Mouse (Mus musculus): ENCODE results near the gene Saysd1.

The Saysd1 gene

DNA sequence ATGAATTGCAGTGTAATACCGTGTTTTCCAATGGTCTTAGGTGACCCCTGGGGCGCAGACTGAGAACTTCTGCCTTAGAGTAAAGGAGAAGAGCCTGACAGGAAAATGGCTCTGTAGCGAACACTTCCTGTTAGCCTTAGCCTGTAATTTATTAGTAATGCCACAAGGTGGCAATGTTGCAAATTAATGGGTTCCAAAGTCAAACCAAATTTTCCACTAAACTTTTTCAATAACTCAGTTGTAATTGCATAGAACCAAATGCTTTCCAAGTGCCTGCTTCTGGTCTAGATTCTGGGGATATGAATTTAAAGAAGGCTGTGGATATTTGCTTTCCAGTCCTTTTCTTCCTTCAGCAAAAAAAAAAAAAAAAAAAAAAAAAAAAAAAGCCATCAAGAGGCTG, 26.1 kb downstream of the Saysd1 start:
- in situ Hi-C loops (cut with MseI, MboI): loop anchor here (5.0 kb wide), 1 partner anchor 150 kb away; no protein-coding TSS in a partner anchor

DNA sequence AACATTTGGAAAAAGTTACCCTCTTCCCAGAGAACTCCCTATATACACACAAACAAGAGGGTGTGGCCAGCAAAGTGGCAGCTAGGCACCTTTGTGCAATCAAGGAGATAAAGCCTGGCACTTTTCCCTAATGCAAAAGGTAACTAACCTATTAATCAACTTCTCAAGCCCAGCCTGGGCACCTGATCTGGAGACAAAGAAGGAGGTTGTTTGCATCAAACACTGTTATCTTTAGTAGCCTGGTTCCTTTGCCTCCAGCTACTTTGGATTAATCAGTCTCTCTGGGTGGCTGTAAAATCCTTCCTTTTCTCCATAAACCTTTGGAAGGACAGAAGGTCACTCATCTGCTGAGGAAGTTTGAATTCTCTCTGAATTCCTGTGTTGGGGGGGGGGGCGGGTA, 27.4 kb downstream of the Saysd1 start:
- in situ Hi-C loops (cut with MseI, MboI): loop anchor here (5.0 kb wide), 1 partner anchor 151 kb away; no protein-coding TSS in a partner anchor

DNA sequence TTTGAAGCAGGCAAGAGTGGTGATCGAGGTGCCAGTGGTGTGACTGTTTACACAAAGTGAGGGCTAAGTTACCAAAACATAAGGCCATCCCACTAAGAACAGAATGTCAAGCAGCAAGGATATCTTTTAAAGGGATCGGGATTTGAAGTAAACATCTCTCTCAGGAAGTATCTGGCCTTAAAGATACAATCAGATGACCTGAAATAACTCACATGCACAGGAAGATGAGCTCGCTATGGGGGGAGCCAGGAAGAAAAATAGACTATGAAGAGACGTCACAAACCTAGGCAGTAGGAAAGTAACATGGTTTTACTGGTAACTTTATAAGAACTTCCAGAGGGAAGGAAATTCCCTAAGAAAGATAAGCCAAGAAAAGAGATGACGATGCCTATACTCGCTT, 32.1 kb downstream of the Saysd1 start:
- in situ Hi-C loops (cut with MseI, MboI): no loop called here

DNA sequence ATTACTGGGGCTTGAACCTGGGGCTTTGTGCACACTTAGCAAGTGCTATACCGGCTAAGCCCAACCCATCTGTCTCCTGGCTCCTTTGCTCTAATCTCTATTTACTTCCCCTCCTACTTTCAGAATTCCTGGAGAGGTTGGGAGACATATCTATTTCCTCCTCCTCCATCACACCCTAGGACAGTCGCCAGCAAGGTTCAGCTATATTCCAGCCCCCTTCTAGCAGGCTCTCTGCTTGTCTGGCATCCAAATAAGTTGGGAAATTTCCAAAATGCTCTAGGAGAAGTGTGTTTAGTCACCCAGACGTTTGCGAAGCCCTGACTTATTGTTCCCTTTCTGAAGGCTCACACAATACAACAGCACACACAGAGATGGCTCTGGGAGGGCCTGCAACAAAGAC, 35.1 kb downstream of the Saysd1 start:
- in situ Hi-C loops (cut with MseI, MboI): no loop called here

DNA sequence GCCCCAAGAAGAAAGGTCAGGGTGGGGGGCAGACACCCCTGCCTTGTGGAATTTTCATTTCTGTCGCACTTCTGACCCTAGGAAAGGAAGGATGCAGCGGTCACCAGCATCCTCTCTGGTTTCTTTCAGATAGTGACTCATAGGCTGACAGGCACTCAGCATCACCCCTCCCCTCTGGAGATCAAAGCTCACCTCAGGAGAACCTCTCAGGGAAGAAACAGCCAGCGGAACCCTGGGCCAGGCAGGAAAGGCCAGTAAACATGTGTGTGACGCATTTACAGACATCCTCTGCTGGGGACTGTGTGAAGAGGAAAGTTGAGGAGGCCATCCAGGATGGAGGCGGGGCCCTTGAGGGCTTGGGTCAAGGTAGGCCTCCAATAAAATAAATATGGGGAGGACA, 40.3 kb downstream of the Saysd1 start:
- in situ Hi-C loops (cut with MseI, MboI): no loop called here

DNA sequence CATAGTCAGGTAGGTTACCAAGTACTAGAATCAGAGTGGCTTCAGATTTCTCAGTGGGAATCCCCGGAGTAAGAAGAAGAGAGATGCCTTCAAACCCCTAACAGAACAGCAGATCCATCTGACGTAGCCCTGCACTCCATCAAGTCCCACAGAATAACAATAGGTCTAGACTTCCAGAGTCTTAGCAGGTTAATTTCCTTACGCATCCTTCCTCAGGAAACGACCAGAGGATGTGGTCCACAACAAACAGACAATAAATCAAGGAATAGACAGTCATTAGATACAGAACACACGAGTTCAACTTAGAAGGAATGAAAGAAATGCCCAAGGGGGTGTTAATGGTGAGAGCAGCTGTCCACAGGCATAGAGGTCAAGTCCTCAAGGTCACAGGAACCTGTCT, 43.4 kb downstream of the Saysd1 start:
- in situ Hi-C loops (cut with MseI, MboI): no loop called here

DNA sequence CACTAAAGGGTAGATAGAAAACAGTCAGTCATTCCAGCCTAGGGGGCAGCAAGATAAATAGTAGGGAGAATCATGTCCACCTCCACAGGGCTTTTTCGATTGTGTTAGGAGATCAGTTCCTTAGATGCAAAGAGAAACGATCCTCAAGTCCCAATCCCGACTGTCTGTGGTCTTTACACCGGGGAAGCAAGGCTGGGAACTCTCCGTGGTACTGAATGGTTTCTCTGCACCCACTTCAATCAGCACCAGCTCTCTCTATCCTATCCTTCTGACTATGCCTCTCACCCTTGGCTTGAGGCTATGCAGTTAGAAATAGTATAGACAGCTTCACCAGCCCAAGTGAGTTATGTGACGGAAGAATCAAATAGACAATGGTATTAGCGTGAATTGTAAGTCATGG, 44.8 kb downstream of the Saysd1 start:
- in situ Hi-C loops (cut with MseI, MboI): no loop called here

DNA sequence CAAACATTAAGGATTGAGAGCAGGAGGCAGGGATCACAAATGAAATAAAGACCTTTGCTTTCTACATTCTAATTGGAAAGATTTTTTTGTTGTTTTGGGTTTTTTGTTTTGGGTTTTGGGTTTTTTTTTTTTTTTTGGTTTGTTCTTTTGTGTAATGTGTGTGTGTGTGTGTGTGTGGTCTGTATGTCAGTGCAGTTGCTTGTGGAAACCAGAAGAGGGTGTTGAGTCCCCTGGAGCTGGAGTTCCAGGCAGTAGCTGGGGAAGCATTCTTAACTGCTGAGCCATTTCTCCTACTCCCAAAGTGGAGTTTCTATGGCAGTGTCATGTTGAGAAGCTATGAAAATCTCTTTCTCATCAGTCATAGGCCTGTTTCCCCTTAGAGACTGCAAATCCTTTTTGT, 54.0 kb downstream of the Saysd1 start:
- in situ Hi-C loops (cut with MseI, MboI): no loop called here

DNA sequence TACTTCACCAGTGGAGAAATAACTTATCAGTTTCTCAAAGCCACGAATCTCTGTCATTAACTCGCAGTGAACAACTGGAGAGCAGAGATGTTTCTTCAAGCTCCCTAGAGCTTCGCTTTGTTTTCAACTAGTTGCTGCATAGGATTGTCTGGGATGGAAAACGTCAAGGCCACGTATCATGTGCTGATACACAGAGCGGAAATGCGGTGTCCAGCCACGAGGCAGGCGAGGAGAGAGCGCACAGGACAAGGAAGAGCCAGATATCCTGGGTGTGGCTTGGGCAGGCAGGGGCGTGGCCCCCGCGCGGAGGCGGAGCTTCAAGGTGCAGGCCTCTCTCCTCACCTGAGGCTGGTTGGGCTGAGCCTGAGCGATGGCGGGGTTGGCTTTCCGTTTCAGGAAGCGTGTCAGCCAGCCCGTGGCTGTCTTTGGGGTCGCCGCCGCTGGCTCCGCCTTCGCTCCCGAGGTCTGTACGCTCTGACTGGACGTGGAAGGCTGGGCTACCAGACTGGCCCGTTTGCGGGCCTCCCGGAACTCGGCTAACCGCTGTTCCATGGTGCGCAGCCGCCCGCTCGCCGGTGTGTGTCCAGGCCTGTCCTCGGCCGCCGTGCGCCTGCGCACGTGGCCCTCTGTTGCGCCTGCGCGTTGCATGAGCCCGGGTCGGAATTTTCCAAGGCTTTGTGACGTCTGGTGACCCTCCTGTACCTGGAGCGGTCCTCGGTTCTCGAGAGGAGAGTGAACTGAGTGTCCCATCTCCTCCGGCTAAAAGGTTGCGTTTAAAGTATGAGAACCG, 55.6 kb downstream of the Saysd1 start:
- in situ Hi-C loops (cut with MseI, MboI): no loop called here

DNA sequence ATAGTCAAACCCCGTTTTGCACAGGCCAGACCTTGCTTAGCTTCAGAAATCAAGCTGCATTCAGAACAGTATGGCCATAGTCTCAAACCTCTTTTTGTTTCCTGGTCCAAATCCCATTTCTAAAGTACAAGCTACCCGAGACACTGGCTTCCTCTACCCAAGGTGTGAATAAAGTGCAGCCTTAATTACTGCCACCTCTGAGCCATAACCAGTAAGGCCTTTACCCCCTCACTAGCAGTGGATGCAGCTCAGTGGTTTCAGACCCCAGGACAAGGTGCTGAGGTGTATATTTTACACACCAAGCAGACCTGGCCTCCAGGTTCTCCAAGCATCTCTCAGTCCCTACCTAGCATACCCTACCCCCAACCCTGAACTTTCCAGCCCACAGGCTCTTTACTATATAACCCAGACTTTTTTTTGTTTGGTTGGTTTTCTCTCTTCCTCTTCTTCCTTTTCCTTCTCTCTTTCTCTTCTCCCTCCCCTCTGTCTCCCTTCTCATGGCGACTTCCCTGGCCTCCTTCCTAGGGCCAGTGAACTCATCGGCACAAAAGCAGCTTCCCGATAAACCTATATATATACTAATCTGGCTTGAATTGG, 56.3 kb downstream of the Saysd1 start:
- in situ Hi-C loops (cut with MseI, MboI): no loop called here

DNA sequence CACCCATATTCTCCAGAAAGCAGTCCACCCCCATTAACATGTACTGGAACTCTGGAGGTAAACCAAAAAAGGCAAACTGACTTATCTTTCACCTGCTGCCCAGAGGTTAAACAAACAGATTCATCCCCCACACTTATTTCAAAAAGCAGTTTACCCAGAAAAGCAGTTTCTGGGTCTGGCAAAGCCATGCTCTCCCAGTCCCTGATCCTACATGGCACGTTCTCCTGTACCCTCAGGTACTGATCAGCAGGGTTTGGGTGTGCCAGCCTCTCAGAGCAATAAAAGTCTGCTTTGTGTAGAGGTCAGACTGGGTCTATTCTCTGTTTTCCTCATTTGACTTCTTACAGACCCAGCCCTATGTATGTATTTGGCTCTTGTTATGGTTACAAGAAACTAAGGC, 57.2 kb downstream of the Saysd1 start:
- in situ Hi-C loops (cut with MseI, MboI): no loop called here

DNA sequence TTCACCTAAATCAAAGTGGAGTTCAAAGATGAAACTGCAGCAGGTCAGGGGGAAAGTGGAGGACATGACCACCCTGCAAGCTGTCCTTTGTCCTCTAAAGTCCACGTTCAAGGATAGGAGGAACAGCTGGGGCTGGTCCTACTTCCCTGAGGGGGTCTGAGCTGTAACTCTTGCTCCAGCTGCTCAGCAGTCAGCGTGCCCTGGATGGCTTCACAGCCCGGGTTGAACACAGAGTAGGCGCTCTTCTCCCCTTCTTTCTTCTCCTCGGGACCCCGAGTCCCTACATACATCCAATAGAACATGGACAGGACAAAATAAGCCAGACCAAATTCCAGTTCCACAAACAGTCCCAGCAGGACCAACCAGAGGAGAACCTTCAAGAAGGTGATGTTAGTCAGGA, 61.2 kb downstream of the Saysd1 start:
- in situ Hi-C loops (cut with MseI, MboI): no loop called here

DNA sequence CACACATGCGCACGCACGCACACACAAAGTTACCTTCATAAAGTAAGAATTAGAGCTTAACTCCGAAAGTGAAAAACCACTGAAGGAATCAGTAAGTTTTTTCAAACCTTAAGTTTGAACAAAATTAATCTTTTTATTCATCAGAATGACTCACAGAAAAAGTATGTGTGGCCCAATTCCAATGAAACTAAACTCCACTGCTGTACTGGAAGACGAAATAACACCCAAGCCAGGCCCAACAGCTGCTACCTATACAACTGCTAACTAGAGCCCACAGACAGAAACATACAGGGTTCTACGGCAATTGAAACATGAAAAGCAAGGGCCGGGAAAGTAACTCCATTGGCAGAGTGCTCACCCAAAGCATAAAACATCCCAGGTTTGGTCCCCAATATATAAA, 62.8 kb downstream of the Saysd1 start:
- in situ Hi-C loops (cut with MseI, MboI): no loop called here

DNA sequence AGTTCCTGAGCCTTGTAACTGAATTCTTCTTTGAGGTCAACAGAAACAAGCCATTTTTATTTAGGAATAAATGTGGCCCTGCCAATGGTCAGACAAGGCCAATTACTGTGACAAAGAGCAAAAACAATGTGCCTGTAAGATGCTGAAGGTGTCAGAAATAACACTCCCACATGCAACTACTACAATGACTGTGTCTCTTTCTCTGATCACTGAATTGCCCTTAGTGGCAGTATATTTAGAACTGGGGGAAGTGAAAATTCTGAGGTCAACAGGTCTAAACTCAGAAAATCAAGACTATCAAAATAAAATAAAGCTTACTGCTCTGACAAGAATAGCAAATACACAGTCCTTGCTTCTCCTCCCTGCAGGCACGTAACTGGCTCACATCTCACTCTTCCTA, 63.6 kb downstream of the Saysd1 start:
- in situ Hi-C loops (cut with MseI, MboI): loop anchor here in 1 of 2 experiments (25.0 kb wide), 2 partner anchors 112 to 362 kb away; no protein-coding TSS in a partner anchor

DNA sequence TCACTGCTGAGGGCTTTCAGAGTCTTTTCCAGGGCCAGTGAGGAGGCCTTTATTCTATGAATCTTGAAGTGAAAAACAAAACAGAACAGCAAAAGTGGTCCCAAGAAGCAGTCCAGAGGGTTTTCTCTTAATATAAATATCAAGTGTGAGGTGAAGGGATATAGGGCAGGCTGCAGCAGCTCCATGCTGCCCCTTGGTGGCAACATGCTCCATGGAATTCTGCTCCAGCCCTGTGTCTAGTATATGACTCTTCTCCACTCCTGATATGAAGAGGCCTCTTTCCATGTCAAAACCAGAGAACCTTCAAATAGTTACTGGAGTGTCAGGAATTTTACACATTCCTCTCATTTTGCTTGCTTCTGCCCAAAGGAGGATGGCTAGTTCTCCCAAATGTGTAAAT, 67.7 kb downstream of the Saysd1 start:
- in situ Hi-C loops (cut with MseI, MboI): loop anchor here in 1 of 2 experiments (25.0 kb wide), 2 partner anchors 108 to 358 kb away; no protein-coding TSS in a partner anchor

DNA sequence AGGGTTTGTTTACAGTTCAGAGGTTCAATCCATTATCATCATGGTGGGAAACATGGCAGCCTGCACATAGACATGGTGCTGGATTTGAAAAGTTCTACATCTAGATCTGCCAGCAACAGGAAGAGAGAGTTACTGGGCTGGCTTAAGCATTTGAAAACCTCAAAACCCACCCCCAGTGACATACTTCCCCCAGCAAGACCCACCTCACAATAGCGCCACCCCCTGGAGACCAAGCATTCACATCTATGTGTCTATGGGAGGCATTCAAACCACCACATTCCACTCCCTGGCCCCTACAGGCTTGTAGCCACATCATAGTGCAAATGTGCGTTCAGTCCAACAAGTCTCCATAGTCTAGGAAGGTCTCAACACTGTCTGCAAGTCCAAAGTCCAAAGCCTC, 70.0 kb downstream of the Saysd1 start:
- in situ Hi-C loops (cut with MseI, MboI): loop anchor here (5.0 to 25.0 kb wide), 6 partner anchors 91 to 364 kb away; partner anchors contain the start of gene Gng2 (in 1 of the 2)

DNA sequence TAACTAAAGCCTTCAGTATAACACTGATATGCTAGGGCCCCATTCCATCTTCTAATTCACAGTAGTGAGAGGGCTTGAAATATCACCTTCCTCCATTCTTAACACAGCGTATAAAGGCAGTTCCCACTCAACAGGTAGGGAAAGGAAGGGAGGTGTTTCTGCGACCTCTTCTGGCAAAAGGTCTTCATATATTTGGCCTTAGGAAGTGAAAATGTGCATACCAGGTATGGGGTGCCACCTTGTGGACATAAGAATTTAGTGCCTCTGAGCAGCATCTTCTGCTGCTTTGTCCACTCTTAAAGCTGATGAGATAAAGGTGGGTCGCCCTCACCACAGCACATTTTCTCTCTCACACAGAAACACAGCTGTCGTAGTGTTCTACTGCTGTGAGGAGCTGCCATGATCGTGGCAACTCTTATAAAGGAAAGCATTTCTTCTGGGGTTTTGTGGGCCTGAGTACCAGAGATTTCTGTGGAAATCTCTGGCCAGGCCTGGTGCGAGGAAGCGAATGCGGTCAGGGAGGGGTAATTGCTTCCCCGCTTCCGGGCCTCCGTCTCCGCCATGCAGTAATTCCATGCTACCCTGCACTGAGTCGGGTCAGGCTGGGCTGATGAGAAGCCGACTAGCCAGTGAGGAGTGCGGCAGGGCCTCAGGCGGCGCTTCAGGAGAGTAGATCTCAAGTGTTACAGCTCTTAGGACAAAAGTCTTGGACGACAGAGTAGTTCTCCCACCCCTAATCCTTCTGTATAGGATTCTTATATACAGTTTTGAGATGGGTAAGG, 70.8 kb downstream of the Saysd1 start:
- in situ Hi-C loops (cut with MseI, MboI): loop anchor here (5.0 to 25.0 kb wide), 6 partner anchors 90 to 363 kb away; partner anchors contain the start of gene Gng2 (in 1 of the 2)

DNA sequence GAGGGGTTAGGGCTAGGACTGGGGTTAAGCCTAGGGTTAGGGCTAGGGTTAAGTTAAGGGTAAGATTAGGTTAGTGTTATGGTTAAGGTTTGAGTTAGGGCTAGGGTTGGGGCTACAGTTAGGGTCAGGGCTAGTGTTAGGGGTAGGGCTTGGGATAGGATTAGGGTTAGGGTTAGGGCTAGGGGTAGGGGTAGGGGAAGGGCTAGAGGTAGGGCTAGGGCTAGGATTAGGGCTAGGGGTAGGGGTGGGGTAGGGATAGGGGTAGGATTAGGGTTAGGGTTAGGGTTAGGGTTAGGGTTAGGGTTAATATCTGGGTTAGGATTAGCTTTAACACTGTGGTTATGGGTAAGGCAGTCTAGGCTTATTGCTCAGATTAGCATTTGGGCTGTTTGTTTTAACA, 73.6 kb downstream of the Saysd1 start:
- in situ Hi-C loops (cut with MseI, MboI): loop anchor here (5.0 to 25.0 kb wide), 6 partner anchors 87 to 360 kb away; partner anchors contain the start of gene Gng2 (in 1 of the 2)

DNA sequence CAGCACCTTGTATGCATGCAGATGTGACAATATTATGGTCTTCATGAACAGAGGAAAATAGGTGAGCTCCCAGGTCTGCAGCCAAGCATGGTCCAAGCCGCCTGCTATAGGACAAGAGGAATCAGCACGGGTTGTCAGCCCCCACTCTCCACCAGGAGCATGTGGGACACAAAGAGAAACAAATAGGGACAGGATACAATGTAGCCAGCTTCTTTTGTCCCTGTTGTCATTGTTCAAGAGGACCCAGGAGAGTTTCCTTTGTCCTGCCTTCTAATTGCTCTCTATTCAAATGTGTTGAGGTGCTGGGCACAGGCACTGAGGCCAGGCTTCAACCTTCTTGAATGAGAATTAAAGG, 89.9 kb downstream of the Saysd1 start:
- in situ Hi-C loops (cut with MseI, MboI): no loop called here

DNA sequence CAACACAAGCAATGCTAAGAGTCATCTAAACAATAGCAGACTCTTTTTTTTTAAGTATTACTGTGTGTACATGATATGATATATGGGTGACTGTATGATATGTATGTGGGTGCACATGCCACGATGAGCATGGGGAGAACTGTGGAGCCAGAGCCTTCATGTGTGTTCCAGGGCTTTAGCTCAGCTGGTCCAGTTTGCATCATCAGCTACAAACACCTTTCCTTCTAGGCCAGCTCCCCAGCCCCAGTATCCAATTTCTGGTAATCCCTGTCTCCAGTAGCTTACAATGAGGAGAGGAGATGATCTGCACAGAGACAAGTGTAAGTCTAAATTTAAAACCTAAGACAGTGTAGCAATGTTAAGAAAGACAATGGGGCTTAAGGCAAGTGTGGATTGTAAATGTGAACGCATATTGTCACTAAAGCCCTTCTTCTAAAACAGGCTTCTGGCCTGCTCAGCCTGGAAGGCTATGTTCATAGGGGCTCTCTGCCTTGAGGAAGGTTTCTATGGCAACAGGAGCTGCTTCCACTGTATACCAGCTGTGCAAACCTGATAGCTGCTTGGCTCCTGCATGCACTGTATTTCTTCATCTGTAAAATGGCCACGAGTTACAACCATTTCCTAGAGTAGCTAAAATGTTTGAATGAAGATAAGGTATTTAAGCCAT, 90.4 kb downstream of the Saysd1 start:
- in situ Hi-C loops (cut with MseI, MboI): no loop called here

DNA sequence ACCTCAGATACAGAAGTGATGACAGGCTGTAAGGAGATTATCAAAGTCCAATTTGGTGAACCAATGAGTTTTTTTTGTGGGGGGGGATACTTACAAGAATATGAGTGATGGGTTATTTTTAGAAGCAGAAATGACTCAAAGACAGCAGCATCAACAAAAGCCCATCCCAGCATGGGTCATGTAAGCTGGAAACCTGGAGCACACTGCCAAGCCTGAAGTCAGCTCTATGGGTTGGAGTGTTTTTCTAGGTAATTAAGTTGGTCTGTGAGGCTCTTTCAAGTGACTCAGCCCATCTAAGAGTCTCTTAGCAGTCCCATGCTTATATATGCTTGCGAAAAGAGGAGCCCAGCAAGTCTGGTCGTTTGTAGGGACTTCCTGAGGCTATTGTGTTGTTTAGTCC, 91.0 kb downstream of the Saysd1 start:
- in situ Hi-C loops (cut with MseI, MboI): no loop called here

DNA sequence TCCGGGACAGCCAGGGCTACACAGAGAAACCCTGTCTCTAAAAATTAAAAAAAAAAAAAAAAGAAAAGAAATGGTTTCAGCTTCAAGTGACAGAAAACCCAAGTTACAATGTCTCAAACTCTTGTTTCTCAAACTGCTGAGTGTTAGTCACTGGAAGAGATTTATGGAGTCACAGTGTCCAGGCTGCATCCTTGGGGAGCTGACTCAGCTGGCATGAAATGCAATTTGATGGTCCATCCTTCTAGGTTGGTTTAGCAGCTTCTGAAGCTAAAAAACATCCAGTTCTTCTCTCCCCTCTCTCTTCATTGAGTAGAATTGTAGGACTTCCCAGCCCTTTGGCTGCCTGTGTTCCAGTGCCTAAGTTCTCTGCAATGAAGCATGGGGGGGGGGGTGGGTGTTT, 94.3 kb downstream of the Saysd1 start:
- in situ Hi-C loops (cut with MseI, MboI): no loop called here

Data from mouse trophoblast stem cell (cell line).